Mouse (Mus musculus): ENCODE measurements around the gene Zfp94. TPM values are rescaled to one million over a fixed set of nuclear protein-coding genes. Genes with fewer than 3 reads are reported as not detected.
A peak's percentile ranks its signal among the peaks of the same experiment; 100 is the strongest.

Zfp94 gene
- 10 to 100 TPM; 12.3 to 13.4 TPM for total RNA-seq (2021)

DNA sequence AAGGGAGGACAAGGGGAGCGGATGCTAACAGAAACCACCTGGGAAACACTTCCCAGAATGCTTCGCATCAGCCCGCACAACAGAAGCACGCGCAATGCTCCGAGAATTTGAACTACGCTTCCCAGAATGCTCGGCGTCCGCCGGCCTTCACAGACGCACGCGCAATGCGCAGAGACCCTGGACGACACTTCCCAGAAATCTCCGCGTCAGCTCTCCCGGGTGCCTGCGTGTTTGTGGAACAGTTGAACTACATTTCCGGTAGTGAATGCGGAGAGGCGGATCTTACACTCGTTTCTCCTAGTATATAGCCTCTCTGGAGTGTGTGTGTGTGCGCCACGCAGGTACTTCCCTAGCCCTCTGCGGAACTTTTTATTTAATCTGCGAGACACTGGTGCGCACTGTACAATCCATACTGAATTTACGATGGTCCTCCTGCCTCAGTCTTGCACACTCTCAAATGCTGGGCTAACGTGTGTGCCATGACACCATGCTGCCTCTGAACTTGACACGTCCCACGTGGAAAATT lies at the start of gene Zfp94:
TSS of gene Zfp94 (minus strand) at position 100 of the 526 bp plus-strand sequence.
- peak; percentile 94 for DNase-seq
- intact Hi-C loops (cut with DNase I), result no loop called here

DNA sequence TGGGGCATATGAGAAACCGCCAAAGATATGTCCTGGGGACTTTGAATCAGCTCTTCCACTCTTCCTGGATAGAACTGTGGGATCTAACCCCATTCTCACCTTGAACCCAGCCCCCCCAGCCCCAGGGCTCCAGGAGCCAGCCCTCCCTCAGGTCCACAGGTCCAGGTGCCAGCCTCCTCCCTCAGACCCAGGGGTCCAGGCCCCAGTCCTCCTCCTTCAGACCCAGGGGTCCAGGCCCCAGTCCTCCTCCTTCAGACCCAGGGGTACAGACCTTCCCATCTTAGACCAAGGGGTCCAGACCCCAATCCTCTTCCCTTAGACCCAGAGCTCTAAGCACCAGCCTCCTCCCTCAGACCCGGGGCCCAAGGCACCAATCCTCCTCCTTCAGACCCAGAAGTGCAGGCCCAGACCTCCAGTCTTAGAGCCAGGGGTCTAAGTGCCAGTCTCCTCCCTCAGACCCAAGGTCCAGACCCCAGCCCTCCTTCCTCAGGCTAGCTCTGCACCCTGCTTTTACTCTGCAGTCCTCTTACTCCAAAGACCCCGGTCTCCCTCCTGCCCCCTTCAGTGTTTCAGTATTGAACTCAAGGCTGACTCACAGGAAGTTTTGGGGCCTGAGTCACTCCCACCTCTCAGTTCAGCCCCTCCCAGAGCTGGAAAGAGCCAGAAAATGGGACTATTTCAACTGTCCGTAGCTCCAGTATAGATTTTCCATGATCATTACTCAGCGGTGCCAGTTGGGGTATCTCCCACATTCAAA lies 49.0 kb upstream of the Zfp94 start:
- no peak for DNase-seq

DNA sequence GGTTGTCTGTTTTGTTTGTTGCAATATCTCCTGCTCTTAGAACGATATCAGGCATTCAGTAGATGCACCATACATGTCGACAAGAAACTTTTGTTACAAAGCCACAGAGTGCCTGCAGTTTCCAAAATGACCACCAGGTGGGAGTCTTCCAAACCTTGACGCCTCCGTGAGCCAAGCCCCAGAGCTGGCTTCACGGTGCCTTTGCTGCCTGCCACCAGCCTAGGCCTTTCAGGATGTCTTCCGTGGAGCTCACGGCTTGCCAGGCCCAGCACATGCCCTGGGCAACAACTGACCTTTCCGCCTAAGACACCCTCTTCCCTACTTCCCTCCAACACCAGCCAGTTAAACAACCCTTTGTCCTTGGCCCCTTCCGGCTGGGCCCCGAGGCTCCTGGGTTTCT lies 48.4 kb upstream of the Zfp94 start:
- DNase-seq, result peak; percentile 87
- intact Hi-C loops (cut with DNase I), result no loop called here

More for the DNA sequence above, 49.0 kb upstream of the Zfp94 start:
- intact Hi-C loops (cut with DNase I), result no loop called here

DNA sequence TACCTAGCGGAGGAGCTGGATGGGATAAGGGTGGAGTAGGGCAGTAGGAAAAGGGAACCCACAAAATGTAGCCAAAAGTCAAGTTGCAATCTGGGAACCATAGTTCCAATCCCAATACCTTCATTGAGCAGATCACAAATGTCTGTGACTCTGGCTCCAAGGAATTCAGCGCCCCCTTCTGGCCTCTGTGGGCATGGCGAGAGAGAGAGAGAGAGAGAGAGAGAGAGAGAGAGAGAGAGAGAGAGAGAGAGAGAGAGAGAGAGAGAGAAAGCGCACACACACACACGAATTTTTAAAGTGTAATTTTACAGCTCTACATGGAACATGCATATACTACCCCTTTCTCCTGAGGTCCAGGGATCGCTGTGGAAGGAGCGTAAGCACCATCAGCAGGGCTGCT lies 46.8 kb upstream of the Zfp94 start:
- intact Hi-C loops (cut with DNase I), result no loop called here
- DNase-seq, result peak; percentile 51

DNA sequence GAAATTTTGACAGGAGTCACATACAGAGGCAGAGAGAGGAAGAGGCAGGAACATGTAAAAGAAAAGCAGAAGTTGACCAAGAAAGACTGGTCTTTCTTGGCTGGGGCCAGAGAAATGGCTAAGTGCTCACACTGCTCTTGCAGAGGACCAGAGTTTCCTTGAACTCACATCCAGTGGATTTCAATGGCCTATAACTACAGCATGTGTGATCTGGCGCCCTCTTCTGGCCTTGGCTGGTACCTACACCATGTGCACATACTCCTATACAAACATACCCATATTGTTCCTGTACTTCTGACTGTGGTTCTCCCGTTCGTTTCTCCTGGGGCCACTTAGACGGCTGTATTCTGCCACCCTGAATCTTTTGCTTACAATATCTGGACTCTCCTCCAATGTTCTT lies 44.5 kb upstream of the Zfp94 start:
- intact Hi-C loops (cut with DNase I), result no loop called here
- DNase-seq, result no peak

DNA sequence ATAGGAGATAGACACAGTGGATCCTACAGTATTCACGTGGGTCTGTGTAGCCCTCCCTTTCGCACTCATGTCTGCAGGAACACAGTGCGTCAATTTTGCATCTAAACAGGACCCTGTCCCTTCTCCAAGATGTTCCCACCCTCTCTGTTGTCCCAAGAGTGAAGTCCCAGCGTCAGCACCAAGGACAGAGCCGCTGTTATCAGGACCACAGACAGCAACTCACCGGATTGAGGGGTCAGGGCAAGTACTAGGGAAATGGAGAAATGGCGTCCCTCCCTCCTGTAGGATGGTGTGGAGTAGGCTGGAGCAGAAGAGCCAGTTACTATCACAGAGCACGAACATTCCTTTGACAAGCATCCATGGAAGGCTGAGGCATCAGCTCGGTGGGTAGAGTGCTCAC lies 42.8 kb upstream of the Zfp94 start:
- intact Hi-C loops (cut with DNase I), result no loop called here
- DNase-seq, result no peak

DNA sequence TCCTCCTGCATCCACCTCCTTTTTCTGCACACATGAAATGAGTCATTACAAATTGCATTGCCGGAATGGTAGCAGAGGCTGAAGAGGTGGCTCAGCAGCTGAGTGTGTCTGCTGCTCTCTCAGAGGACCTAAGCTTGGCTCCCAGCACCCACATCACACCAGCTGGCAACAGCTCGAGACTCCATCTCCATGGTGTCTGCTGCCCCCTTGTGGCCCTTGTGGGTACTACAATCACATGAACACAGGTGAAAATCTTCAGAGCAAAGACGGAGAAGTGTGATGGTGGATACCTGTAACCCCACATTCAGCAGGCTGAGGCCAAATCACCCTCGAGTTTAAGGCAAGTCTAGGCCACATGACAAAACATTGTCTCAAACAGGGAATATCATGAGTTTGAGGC lies 41.4 kb upstream of the Zfp94 start:
- intact Hi-C loops (cut with DNase I), result no loop called here
- no peak for DNase-seq

DNA sequence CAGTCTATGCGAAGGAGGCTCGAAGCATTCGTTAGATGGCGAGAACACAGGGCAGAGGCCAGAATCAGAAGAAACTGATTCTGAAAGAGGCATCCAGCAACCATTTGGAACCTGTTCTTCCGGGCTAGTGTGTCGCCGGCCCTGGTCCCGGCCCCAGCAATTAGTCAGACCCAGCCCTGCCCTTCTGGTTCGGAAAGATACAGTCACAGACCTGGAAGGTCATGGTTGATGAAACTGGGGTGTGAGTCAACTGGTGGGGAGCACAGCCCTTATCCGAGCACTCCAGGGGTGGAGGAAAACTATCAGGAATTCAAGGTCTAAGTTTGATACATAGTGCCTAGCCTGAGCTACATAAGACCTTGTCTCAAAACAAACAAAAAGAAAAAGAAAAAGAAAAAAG lies 39.6 kb upstream of the Zfp94 start:
- intact Hi-C loops (cut with DNase I), result no loop called here
- no peak for DNase-seq

DNA sequence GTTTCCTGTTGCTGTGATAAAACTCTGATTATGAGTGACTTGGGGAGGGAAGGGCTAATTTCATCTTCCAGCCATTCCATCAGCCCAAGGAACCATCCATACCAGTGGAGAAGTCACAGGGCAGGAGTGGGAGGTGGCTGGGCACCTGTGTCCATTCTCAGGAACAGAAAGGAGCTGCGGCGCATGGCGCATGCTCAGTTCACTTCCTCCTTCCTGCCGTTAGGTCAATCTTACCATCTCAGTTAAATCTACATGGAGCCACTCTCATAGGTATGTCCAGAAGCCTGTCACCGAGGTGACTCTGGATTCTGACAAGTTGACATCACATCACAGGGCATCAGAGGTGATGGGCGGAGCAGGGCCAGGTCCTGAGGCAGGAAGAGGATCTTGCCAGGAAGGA lies 39.2 kb upstream of the Zfp94 start:
- DNase-seq, result no peak
- intact Hi-C loops (cut with DNase I), result no loop called here

DNA sequence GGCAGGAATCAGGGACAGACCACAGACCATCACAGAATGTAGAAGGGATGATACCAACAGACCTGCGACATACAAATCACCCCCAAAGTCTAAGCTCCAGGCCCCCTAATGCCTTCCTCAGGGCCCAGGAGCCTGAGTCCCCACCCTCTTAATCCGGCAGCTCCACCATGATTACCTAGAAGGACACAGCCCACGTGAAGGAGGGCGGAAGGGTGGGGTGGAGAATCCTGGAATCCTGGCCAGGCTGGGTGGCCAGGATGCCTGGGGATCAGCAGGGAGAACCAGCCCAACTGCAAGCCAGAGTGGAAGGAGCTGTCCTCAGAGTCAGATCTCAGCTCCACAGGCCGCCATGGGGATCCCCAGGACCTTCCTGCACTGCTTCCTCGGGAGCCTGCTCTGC lies 32.4 kb upstream of the Zfp94 start, which contains the start of gene Lypd5:
TSS of gene Lypd5 (plus strand) at position 301 of the 400 bp plus-strand sequence.
- intact Hi-C loops (cut with DNase I), result no loop called here

DNA sequence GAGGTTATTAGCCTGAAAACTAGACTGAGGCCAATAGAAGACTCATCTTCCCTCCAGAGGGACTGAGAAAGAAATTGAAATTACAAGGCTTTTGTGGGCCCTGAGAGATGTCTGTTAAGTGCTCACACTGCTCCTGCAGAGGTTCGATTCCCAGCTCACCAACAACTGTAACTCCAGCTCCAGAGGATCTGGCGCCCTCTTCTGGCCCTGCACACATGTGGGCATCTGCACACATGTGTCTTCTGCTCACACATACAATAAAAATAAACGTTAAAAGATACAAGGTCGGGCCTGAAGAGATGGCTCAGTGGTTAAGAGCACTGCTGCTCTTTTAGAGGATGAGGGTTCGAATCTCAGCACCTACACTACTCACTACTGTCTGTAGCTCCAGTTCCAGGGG lies 30.0 kb upstream of the Zfp94 start:
- DNase-seq, result no peak
- intact Hi-C loops (cut with DNase I), result no loop called here

More for the DNA sequence above, 32.4 kb upstream of the Zfp94 start, which contains the start of gene Lypd5:
- DNase-seq, result no peak

DNA sequence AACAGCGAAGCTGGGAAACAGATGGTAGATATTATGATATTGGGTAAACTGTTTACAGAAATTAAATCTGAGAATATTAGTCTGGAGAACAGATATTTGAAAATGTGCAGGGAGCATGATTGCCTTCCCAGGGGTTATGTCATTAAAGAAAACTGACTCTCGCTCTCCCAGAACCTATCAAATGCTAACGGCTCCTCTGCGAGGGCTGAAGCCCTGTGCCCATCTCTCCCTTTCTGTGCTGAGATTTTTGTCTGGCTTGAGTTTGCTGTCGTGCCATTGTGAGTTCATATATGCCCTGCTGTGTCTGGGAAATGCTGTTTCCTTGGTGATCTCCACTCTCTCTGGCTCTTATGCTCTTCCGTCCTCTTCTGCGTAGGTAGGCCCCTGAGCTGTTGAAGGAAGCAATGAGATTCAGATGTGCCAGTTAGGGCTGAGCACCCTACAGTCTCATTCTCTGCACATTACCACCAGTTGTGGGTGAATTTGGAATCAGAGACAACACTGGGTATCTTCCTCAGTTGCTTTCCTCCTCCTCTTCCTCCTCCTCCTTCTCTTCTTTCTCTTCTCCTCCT lies 27.3 kb upstream of the Zfp94 start:
- DNase-seq, result no peak
- intact Hi-C loops (cut with DNase I), result no loop called here

DNA sequence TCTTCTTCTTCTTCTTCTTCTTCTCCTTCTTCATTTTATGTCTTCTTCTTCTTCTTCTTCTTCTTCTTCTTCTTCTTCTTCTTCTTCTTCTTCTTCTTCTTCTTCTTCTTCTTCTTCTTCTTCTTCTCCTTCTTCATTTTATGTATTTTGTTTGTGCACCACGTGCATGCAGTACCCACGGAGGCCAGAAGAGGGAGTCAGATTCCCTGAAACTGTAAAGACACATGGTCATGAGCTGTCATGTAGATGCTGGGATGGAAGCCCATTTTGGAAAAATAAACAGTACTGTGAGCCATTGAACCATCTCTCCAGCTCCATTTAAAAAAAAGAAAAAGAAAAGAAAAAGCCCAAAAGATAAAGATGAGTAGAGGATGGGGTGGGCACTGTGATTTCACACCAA lies 21.8 kb upstream of the Zfp94 start:
- intact Hi-C loops (cut with DNase I), result loop anchor here (5.0 kb wide), 1 partner anchor 44 kb away; no protein-coding TSS in a partner anchor
- no peak for DNase-seq

DNA sequence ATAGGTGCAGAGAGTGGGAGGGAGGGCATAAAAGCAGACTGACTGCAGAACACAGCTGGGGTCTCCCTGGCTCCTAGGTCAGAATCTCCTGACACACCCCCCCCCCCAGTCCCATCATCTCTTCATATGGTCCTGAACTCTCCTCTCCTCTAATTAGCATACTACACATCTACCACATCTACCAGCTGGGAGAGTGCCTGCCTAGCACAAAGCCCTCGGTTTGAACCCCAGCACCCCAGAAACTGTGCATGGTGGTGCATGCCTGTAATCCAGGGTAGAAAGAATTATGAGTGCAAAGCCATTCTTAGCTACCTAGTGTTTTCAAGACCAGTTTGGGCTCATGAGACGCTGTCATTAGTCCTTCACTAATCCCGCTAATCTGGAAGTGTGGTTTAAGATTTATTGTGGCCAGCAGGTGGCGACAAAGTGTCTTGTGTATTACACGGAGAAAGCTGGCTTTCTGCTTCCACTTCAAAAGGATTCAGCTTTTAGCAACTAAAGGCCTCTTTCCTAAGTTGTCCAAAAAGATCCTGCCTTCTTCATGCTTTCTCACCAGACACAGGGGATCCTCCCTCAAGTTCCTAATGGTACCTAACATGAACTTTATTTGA lies 19.3 kb upstream of the Zfp94 start:
- intact Hi-C loops (cut with DNase I), result loop anchor here (5.0 kb wide), 1 partner anchor 46 kb away; no protein-coding TSS in a partner anchor
- DNase-seq, result peak; percentile 77

DNA sequence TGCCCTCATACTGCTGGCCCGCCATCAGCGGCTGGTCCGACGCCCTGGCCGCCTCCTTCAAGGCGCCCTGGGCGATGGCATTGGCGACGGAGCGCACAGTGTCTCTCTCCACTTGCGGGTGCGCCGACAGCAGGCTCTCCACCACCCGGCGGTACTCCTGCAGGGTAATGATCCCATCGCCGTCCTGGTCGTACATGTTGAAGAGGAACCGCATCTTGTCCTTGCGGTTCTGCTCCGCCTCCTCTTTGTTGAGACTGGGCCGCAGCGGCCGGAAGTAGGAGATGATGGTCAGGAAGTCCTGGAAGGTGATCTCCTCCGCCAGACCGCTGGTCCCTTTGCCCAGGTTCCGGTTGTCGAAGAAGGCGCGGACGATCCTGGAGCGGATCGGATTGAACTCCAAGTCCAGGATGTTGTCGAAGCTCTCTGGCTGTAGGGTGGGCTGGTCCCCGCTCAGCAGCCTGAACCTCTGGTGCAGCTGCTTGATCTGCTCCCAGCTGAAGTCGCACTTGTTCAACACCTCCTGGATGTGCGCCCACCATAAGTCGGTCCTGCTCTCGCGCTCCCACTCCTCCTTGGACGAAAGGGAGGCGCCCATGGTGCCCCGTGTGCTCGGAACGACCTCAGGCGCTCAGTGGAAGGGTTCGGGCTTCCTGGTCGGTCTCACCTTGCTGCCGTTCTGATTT lies 17.0 kb upstream of the Zfp94 start, which contains the start of gene Tescl:
TSS of gene Tescl (minus strand) at position 633 of the 683 bp plus-strand sequence.
- DNase-seq, result peak; percentile 19
- intact Hi-C loops (cut with DNase I), result no loop called here

DNA sequence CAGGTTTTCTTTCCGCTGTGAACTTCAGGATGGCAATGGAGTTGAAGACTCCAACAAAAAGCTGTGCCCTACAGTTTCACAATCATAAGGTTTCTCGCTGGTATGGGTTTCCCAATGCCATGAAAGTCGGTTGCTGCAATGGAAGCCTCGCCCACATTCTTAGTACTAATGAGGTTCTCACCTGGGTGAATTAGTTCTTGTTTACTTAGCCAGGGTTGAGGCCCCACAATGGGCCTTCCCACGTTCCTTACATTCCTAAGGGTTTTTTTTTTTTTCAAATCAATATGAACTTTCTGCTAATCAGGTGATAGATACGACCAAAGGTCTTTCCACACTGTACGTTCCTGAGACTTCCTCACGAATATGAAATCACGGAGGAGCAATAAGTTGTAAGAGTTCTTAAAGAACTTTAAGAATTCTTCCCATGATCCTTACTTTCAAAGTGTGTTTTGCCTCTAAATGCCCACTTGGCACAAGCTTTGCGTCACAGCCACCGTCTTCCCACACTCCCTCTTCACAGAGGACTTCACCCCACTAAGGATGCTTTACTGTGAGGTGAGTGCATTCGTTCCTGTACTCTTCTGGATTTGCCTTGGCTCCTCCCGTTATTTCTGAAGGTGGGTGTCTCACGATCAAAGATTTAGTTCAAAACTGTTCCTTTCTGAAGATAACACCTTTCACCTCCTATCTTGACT lies 11.0 kb upstream of the Zfp94 start:
- no peak for DNase-seq
- intact Hi-C loops (cut with DNase I), result no loop called here

DNA sequence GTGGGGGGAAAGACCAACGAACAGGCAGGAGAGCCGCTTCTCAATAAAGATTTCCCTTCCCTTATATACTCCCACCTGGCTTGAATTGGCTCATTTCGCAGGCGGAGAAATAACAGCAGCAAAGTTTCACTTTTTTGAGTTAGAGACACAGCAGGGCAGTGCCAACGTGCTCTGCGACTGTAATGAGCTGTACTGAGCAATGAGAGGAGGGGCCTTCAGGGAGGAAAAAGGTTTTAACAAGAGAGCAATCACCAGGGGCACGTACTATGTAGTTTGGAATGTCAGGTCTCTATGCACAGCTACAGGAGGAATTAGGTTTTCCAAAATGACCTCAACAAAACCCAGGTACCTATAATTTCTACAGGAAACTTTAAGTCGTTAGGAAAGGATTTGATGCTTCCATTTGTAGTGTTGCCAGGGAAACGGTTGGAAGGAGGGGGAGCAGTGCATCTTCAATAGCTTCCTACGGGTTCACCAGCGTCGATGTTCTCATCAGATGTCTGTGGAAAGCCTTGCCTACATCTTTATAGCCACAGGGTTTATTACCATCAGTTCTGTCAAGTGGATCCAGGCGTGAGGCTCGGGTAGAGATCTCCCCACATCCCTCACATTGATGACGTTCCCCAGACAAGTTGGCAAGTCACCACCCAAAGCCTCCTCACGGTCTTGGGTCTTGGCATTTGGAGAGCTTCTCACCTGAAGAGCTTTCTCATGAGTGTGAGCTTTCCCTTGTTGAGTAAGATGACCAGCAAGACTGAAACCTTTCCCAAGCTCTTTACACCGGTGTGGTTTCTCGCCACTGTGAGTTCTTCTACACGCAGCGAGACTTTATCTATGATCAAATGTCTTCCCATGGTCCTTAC lies 10.0 kb upstream of the Zfp94 start:
- peak; percentile 3 for DNase-seq
- intact Hi-C loops (cut with DNase I), result no loop called here

DNA sequence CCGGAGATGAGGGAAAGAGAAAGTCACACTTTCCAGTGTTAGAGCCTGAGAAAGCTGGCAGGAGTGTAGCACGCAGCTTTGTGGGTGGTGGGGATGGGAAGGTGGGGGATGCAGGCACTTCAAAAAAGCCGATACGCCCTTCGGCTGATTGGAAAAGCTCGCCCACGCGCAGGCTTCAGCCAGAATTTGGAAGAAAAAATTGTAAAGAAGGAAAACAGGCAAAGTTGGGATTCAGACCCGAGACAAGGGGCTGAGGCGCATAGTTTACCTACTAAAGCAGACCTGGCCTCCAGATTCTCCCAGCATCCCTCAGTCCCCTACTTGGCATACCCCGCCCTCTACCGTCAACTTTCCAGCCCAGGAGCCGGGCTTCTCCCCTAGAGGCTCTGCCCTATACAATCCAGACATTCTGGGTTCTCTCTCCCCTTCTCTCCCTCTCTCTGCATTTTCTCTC lies 9.2 kb upstream of the Zfp94 start:
- intact Hi-C loops (cut with DNase I), result no loop called here
- DNase-seq, result peak; percentile 17

DNA sequence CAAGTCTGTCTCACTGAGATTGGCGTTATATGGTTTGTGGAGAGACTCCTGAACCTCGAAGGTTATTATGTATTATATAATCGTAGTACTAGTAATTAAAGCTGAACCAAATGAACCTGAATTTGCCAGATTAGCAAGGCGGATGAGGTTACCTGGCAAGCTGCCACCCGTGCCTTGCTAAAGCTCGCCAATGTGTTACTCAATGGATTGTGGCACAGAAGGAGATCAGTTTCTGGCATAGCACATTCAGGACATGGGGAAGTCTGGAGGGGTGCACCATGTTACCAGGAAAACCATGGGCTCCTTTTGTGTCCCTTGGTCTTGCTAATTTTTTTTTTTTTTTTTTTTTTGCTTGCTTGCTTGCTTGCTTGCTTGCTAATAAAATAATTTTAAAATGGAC lies 8.7 kb upstream of the Zfp94 start:
- intact Hi-C loops (cut with DNase I), result no loop called here
- peak; percentile 40 for DNase-seq

Measured in left cerebral cortex, postnatal 4 days (tissue).